Mouse (Mus musculus) frontal cortex, postnatal 10 days (tissue): Measurements from ENCODE around the gene Cs.
A peak's percentile ranks its signal among the peaks of the same experiment; 100 is the strongest.
"Not testable (repeated sequence)": the region's sequence is repeated elsewhere in the genome, so short reads cannot be mapped to it uniquely, and the experiment has no call there.

ENCODE experiments used
- DNase-seq, 2 experiments: peaks; one replicate each; pipeline ENCODE4 v3.0.0; 2022; ENCODE audit warnings: low spot score in 2 of 2, mixed read lengths in 1 of 2

Gene Cs

DNA sequence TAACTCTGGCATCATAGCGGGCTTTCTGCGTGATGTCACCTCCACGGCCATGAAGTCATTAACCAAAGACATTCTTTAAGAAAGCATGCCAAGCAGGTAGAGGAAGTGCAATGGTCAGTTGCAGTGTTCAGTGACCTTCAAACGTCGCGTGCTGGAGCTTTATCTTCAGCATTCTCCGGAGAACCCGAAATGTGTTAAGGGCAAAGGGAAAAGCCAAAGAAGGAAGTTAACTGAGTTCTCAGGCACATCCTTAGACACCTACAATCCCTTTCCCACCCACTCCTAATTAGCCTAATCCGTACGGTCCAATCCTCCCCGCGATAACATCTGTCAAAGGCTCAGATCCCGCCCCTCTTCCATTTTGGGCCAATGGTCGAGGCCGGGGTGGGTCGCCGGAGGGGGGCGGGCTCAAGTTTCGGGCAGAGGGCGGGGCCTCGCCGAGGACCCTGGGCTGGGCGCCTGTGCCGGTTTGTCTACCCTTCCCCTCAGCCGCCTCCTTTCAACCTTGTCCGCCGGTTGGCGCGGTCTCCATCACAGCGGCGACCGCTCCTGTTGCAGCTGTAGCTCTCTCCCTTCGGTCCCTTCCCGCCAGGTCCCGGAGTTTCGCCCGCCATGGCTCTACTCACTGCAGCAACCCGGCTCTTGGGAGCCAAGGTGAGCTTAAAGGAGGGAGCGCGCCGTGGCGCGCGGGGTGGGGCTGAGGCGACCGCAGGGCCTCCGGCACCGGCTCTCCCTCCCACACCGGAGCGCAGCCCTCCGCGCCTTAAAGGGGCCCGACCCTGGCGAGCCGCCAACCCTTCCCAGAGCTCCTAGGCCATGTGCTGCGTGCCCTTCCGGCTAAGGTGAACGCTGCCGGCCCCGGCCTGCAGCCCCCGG is at the start of gene Cs:
Cs (plus strand) TSS at position 429 of the 876 bp plus-strand sequence.
- DNase-seq = peak; percentile 93 to 95

DNA sequence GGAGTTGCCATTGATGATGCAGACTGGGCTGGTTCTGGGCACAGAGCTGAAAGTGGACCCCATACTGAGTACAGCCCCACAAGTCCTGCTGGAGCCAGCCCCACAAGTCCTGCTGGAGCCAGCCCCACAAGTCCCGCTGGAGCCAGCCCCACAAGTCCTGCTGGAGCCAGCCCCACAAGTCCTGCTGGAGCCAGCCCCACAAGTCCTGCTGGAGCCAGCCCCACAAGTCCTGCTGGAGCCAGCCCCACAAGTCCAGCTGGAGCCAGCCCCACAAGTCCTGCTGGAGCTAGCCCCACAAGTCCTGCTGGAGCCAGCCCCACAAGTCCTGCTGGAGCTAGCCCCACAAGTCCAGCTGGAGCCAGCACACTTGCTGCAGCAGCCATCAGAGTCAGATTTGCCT is 46.9 kb upstream of the Cs start:
- not testable (repeated sequence) for DNase-seq

DNA sequence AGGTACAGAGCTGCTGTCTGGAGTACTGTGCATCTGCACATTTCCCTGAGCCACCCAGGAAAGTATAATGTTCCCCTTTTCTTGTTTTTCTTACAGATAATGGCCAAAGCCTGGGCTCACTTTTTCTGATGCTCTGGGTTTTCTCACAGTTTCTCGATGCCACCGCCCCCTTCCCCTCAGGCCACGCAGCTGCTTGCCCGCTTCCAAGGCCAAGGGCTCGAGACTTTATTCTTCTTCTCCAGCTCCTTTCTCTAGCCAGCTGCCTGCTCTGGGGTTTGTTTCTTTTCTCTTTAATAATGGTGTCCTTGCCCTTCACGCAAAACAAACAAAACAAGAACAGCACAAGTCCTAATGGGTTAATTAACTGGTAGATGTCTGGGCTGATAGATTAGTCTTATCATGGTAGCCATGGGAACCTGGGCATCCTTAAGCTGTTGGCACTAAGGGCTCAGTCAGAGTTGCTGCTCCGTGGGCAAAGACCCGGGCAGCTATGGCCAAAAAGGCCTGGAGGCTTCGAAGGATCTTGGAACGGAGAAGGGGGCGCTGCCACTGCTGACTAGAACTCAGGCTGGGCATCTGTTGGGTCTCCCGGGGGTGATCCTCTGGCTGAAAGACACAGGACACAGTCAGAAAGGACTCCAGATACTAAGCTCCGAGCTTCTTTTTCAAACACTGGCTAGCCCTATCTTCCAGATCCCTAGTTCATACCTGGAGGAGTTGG is 41.0 kb upstream of the Cs start:
- no peak for DNase-seq

DNA sequence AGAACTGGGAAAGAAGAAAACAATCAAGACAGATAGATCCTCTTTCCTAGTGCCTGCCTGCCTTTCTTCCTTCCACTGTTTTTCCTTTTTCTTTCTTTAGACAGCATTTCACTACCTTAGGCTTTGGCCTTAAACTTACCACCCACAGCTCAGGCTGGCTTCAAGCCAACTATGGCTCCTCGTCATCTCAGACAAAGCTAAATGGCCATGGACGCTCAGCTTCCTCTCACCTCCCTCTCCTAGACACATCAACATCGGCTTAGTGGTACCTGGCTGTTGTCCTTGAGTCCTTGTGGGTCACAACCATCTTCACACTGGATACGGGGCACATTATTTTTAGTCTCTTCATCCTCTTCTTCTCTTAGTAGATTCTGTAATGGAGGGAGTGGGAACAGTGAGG is 40.3 kb upstream of the Cs start:
- no peak for DNase-seq

DNA sequence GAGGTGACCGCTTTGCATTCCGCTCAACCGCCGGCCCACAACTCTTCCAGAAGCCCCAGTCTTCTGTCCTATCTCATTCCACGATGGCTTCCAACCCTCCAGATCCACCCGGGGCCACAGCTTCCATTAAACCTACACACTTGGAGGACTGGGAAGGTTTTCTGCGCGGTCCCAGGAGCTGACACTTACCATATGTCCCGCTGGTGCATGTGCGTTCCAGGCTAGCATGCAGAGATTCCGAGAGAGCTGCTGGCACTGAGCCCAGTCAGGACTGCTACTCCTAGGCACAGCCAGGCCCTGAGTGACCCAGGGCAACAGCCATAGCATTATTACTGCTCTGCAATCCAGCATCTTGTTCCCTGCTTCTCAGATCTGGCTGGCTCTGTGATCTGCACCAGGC is 39.9 kb upstream of the Cs start:
- no peak for DNase-seq

DNA sequence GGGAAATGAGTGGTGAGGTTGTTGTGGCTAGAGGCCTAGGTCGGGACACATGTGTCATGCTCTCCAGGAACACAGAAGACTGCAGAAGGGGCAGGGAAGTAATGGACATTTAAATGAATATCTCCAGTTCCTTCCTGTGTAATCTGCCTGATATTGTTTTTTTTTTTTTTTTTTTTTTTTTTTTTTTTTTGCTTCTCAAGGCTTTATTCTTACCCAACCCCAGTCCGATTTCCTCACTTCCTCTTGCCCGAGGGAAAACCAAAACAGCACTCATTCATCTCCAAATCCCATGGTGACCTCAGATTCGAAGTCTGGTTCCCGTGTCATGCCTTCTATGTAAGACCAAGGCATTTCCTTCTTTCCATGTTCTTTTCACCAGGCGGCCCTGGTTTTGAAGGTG is 39.3 kb upstream of the Cs start:
- DNase-seq = no peak

DNA sequence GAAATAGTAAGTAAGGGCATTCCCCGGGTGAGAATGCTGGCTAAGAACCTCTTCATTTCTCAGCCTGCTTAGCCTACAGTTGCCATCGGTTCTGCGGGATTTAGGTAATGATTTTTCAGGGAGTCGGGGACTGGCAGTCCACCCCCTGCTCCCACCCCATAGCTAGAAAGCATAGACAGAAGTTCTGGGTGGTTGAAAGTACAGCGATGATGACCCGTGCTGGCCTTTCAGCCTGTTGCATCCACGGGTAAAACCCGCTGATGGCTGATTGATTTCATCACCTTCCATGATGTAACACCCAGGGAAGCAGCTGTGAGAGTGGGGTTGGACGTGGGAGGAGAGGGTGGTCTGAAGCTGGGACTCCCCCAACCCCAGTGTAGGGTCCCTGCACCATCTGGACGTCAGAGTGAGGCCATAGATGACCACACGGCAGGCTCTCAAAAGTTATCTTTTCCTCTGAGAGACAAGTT is 38.8 kb upstream of the Cs start, which contains the start of gene Il23a:
Il23a (minus strand) TSS at position 51 of the 470 bp plus-strand sequence.
- no peak for DNase-seq

DNA sequence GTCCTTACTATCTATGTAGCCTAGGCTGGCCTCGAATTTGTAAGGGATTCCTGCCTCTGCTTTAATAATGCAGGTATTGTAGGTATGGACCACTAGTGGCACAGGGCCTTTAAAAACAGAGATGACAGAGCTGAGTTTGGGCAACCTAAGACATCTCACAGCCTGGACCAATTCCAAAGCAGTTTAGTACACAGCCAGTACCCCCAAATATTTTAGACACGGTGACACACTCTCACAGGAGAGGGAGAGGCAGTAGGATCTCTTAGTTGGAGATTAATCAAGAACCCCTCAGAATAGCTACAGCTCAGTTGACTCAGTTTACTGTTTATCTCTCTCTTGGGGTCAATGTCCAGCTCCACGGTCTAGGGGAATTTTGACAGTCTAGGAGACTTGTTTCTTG is 35.2 kb upstream of the Cs start:
- no peak for DNase-seq

DNA sequence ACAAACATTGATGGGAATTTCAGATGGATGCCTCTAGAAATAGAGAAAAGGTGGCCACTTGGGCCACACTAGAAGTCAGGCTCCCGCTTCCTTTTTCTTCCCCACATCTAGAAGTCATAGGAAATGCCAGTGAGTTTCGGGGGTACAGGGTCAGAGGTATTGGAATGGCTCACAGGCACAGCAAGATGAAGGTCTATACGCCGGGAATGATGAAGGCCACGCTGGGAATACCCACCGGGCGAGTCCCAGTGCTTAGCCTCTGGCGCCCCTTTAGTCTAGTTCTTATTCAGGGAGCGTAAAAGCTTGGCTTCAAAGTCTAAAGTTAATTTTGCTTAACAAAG is 34.8 kb upstream of the Cs start:
- no peak for DNase-seq

DNA sequence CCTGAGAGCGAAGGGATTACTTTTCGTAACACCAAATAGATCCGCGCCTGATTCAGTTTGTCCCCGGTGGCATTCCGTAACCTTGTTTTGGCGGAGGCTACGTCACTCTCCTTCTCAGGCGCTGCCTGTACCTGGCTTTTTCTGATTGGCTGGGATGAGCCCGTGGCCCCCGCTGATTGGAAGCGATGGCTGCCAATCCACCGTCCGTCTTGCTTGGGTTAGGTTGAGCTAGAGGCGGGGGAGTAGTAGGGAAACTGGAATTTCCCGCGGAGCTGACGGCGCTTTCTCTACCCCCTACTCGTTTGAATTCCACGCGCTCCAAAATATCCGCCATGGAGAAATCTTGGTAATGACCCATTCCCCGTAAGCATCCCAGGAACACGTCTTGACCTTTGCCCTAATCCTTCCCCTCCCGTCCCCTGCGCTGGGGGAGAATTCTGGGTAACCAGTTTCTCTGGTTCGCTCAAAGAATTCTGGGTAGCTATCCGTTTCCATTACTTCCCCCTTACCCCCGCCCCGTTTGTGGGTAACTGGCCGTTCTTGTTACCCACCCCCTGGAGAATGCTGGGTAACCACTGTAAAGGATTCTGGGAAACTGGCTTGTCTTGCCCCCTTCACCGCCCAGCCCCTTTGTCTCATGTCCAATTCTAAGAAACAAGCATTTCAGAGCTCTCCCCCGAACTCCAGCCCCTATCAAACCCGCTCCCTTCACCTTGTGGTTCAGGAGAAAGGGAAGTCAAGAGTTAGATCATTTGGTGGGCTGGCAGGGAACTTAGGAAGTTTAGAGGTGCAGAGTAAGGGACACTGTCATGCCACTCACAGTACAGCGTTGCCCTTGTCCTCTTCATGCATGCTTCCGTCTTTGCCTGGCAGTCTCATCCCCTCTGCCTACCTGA is 34.2 kb upstream of the Cs start, which contains the start of gene Pan2:
Pan2 (plus strand) TSS at position 210 of the 896 bp plus-strand sequence.
- DNase-seq = peak; percentile 100

DNA sequence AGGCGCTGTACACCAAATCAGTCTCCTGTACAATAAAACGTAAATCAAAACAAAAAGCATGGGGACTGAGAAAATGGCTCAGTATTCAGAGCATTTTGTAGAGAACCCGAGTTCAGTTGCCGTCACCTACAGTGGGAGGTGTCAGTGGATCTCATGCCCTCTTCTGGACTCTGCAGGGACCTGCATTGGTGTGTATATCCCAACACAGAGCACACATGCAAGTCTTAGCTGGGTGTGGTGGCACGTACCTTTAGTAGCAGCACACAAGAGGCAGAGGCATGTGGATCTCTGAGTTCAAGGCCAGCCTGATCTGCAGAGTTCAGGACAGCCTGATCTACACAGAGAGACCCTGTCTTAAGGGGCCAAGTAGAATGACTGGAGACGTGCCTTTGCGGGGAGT is 27.9 kb upstream of the Cs start:
- no peak for DNase-seq

DNA sequence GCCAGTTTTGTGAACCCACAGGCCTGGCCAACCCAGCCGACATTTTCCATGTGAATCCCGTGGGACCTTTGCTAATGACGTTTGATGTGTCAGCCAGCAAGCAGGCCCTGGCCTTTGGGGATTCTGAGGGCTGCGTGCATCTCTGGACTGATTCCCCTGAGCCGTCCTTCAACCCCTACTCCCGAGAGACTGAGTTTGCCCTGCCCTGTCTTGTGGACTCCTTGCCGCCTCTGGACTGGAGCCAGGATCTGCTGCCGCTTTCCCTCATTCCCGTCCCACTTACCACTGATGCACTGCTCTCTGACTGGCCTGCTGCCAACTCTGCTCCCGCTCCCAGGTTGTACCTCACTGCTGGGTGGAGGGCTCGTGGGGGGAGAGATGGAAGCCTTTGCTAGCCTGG is 27.4 kb upstream of the Cs start:
- DNase-seq = no peak

DNA sequence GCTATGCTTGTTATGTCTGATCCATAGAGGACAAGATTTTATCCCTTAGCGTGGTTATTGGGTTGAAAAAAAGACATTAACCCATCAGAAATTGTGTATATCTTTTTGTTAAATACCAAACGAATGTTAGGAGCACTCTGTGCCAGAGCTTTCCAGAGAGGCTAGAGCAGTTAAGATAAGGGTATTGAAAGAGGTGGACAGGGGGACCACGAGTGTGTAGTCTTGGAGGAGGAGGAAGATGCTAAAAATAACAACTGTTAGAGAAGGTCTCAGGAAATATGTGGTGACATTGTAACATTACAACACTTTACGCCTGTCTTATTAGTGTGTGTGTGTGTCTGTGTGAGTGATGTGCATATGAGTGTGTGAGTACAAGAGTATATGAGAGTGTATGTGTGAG is 26.6 kb upstream of the Cs start:
- DNase-seq = no peak

DNA sequence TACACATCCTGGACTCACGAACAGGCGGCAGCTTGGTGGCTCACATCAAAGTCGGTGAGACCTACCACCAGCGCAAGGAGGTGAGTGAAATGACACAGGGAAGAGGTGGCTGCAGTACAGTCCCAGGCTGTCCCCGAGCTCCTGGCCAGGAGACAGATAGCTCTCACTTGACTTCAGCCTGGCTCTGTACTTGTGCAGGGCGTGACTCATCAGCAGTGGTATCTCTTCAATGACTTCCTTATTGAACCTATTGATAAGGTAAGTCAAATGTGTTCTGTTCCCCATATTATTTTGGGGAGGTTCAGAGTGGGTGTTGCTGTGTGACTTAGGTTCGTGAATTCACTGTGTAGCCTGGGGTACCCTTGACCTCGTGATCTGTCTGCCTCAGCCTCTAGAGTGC is 22.0 kb upstream of the Cs start:
- DNase-seq = no peak

DNA sequence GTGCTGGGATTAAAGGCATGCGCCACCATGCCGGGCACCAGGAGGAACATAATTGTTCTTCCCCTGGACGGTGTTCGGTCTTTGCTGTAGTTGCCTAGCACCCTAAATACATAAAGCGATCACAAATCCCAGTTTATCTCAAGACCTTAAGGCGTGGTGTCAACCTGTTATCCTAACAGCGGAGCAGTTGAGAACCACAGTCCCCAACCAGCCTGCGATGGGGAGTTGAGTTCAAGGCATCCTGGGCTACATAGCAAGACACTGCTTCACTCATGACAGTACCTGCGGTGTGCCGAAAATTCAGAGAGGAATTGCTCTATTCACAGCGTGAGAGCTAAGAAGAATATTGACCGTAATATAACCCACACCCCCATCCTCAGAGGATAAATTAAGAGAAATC is 15.9 kb upstream of the Cs start:
- no peak for DNase-seq

DNA sequence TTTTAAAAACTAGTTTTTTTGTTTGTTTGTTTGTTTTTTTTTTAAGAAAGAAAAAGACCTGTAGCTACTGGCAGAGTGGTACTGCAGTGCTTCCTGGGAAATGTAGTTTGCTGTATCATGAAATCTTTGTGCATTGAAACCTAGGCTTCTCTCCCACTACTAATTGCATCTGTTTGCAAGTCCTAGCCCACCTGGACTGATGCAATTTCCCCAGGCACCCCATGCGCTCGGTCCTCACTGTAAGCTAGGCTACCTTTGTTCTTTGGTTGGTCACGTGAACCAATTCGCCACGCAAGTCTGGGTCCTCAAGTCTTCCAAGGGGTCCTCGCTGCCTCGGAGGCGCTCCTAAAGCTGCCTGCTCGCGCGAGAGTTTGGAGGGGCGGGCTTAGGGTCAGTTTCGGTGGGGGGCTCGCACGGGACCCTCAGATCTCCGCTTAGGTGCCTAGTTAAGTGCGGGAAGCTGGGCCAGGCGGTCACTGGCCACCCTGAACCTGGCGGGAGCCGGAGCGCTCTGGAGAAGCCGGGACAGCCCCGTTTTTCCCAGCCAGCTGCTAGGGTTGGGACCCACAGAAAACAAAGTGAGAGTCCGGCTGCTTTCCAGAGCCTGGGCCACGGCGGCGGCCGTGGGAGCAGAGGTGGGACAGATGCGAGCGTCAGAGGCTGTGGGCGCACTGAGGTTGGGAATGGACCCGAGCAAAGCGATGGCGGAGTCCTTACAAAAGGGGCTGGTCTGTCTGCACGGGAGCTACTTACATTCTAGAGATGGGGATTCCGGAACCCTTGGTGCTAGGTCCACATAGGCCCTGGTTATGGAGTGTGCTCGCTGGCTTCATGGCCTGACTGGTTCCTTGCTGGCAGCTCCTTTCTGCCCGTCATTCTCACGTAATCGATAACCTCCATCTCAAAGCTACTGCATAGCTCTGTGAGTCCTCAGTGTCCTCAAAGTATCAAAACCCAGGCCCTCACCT is 15.1 kb upstream of the Cs start, which contains the start of gene Cnpy2:
Cnpy2 (plus strand) TSS at position 319 of the 968 bp plus-strand sequence.
- peak; percentile 84 to 88 for DNase-seq

DNA sequence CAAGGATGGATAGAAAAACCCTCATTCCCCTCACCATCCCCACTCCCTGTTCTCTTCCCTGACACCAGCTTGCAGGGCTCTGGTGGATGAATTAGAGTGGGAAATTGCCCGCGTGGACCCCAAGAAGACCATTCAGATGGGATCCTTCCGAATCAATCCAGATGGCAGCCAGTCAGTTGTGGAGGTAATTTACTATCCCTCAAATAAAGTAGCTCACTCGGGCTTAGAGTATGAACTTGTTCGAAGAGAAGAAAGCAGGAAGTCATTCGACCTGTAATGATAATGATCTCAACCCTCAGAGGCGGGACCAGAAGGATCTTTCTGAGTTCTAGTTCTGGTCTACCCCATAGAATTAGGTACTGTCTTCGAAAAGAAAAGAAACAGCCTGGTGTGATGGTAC is 14.0 kb upstream of the Cs start:
- no peak for DNase-seq

DNA sequence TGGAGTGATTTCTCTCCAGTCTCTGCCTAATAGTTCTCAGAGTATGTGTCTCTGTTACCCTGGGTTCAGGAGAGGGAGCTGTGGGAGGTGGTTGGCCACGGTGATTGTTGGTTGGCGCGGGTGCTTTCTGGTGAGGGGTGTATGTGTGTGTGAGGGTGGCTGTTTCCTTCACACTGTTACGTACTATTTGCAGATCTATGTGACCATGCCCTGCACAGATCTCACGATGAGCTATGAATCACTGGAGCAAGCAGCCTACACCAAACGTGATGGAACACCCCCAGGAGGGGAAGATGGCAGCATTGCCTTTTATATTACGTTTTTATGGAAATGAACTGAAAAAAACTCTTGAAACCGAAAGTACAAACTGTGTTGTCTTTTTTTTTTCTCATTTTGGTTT is 10.7 kb upstream of the Cs start:
- no peak for DNase-seq

DNA sequence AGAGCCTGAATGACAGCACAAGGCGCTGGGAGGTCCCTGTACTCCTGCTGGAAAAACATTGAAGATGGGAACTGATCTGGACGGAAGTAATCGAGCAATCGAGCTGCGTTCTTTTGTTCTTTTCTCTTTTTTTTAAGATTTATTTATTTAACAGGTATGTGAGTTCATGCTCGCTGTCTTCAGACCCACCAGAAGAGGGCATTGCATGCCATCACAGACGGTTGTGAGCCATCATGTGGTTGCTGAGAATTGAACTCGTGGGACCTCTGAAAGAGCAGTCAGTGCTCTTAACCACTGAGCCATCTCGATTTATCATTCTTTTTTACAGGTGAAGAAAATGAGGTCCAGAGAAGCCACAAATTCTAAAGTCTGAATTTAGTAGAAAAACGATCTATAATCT is 9.9 kb upstream of the Cs start:
- DNase-seq = no peak

DNA sequence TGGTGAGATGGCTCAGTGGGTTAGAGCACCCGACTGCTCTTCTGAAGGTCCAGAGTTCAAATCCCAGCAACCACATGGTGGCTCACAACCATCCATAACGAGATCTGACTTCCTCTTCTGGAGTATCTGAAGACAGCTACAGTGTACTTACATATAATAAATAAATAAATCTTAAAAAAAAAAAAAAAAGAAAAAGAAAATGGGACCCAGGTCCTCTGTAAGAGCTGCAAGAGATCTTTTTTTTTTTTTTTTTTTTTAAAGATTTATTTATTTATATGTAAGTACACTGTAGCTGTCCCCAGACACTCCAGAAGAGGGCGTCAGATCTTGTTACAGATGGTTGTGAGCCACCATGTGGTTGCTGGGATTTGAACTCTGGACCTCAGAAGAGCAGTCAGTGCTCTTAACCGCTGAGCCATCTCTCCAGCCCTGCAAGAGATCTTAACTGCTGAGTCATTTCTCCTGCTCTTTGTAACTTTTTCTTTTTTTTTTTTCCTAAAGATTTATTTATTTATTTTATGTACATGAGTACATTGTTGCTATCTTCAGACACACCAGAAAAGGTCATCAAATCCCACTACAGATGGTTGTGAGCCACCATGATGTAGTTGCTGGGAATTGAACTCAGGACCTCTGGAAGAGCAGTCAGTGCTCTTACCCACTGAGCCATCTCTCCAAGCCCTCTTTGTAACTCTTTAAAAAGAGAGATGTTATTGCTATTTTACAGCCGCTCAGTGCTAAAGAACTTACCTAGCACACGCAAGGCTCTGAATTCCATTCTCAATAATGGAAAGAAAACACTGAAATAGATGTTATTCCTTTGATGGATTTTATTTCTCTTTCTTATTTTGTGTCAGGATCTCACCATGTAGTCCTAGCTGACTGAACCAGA is 4.9 kb upstream of the Cs start:
- not testable (repeated sequence) for DNase-seq
